Mouse (Mus musculus): ENCODE measurements at regions not wholly inside any gene's neighbourhood (a gene's known extent, or its start where the extent isn't known, plus 50 kb on each side); places are given as distances from the start of the nearest gene placed in this dataset.

DNA sequence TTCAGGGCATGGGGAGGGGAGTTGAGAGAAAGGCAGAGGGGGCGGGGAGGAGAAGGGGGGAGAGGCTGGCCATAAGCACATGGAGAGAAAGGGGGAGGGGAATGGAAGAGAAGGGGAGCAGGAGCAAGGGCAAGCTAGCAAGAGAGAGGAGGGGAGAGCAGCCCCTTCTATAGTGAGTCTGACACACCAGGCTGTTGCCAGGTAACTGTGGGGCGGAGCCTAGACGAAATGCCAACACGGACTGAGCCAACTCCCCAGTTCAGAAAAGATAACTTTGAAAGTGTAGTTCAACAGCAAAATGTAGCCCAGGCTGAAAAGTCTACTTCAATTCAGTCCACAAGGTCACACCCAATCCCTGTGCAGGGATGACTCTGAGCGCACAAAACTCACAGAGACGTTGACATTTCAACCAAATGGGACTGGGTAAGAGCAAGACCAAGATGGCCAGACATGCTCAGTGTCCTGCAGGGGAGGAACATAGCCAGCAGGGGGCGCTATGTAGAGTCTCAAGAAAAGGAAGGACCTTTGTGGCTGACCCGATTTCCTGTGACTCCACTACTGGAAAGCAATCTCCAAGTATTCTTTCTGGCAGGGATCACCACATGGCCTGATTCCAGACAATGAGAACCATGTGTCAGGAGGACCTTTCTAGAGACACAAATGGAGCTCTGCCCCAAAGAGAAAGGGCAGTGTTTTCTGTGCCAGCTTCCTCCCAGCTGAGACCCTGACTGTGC is 140.7 kb upstream of the Slc35f3 start:
- DNase-seq (ENCODE audit: low spot score in 2 of 2), result no peak
- intact Hi-C loops (cut with DNase I), result no loop called here

DNA sequence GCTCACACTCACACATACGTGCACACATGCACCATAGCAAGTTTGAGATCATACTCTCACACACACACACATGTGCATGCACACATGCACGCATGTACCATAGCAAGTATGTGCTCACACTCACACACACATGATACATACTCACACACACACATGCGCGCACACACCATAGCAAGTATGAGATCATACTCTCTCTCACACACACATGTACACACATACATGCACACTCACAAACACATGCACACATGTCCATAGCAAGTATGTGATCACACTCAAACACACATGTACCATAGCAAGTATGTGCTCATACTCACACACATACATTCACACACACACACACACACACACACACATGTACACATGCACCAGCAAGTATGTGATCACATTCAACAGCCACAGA is 138.9 kb upstream of the Slc35f3 start:
- intact Hi-C loops (cut with DNase I), result no loop called here
- no peak for DNase-seq (ENCODE audit: low spot score in 2 of 2)

DNA sequence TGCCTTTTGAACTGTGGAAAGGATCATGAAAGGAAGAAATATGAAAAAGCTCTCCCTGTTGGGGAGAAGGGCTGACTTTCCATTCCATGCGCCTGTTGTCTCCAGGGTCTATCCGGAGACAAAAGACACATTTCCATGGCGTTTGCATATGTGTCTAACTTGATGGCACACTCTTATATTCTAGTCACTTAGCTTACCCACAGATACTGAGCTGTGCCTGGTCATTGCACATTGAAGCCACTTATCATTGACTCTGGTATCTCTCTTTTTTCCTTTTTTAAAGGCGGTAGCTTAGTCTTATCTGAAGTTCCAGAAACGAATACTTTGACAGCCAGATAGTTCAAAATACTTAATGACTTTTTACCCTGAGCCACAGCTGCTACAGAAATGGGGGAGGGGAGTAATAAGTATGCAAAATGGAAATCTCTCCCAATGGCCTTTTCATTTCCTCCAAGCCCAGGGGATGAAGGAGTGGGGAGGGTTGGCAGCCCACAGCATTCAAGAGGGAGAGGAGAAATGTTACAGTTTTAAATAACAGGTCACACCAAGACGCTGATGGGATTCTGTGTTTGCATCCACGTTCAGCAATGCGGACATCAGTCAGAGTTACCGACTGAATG is 137.9 kb upstream of the Slc35f3 start:
- DNase-seq (ENCODE audit: low spot score in 2 of 2), result no peak
- intact Hi-C loops (cut with DNase I), result no loop called here

- intact Hi-C loops (cut with DNase I), result loop anchor here (1.0 kb wide), 1 partner anchor 204 kb away; no protein-coding TSS in a partner anchor
- peak; percentile 72 to 92 for DNase-seq (ENCODE audit: low spot score in 2 of 2)
Observed at GRCm38 (mm10) chr8:126162748-126163371, 135.5 kb upstream of the Slc35f3 start.

DNA sequence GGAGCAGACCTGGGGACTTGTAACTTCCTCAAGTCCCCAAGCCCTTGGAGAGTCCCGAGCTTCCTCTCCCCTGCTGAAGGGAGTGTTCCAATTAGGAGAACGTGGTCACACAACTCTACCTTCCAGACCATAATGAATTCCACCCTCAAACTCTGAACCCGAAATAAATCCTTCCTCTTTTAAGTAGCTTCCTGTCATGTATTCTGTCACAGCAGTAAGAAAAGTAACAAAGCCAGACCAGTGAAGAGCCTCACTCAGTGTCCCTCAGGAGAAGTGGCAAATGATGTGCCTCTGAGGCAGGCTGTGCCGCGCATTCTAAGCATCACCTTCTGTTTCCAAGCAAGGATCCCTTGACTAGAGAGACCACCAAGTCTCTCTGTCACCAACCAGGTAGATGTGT is 134.4 kb upstream of the Slc35f3 start:
- intact Hi-C loops (cut with DNase I), result loop anchor here (1.0 to 2.0 kb wide), 2 partner anchors 49 to 205 kb away; no protein-coding TSS in a partner anchor
- peak in 1 of 2 experiments; percentile 64 for DNase-seq (ENCODE audit: low spot score in 2 of 2)

DNA sequence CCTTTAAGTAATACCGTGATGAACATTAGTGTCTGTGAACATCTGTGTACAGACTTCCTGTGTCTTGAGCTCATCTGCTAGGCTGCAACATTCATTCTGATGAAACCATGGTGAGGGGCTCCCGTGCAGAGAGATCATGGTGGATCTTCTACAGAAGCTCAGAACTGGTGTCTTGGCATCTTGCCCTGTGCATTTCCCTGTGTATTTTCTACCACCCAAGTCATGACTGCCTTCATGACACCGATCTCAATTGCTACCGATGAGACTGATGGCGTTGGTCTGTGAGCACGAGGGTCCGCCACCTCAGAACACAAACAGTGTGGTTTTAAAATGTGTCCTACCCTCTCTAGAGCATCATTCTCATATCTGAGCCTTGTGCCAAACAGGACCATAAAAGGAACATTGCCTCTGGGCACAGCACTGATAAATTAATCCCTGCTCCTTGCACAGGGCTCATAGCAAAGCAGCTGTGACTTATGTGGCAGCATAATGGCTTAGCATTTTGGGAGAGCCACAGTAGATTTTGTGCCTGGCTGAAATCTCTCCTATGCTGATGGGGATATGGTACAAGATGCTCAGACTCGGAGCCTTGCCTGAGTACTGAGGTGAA is 132.8 kb upstream of the Slc35f3 start:
- intact Hi-C loops (cut with DNase I), result loop anchor here (2.0 kb wide), 1 partner anchor 47 kb away; no protein-coding TSS in a partner anchor

DNA sequence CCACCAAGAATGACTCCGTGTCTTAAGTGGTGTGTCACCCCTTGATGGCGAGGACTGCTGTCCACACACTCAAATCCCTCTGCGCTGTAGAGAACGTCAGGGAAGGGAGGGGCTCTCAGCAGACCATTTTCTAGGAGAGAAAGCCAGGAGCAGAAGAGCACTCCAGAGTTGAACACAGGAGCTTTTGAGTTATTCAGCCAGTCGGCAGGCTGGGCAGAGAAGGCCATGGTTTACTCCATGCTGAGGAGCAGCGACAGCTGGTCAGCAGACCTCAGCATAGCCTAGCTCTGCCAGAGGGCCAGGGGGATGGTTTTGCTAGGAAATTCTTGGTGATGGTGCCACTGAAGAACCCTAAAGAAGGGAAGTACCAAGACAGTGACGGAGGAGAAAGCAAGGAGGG is 132.0 kb upstream of the Slc35f3 start:
- intact Hi-C loops (cut with DNase I), result no loop called here
- DNase-seq (ENCODE audit: low spot score in 2 of 2), result no peak

More for the DNA sequence above, 132.8 kb upstream of the Slc35f3 start:
- DNase-seq (ENCODE audit: low spot score in 2 of 2), result no peak

GRCm38 (mm10) chr8:126174451-126174850 is 123.9 kb upstream of the Slc35f3 start:
- intact Hi-C loops (cut with DNase I), result no loop called here
- DNase-seq (ENCODE audit: low spot score in 2 of 2), result no peak

GRCm38 (mm10) chr8:126176305-126176704 is 122.1 kb upstream of the Slc35f3 start:
- DNase-seq (ENCODE audit: low spot score in 2 of 2), result no peak
- intact Hi-C loops (cut with DNase I), result no loop called here

DNA sequence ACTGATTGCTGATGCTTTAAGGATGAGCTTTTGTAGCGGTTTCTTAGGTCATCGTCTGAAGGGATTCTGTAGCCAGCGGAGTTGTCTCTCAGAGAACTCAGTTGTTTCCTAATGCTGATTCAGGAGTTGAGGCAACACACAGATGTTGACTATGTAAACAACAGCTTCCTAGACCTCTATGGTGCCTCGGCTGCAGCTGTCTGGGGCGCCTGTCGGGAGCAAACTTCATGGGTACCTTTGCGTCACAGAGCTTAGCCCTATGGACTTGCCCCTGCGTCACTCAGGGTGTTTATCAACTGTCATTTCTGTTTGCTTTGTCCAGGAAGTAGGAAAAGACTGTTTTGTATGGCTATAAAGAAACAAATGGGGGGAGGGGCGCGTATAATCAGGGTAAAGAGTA is 120.5 kb upstream of the Slc35f3 start:
- intact Hi-C loops (cut with DNase I), result no loop called here
- no peak for DNase-seq (ENCODE audit: low spot score in 2 of 2)

GRCm38 (mm10) chr8:126188741-126189285 is 109.5 kb upstream of the Slc35f3 start:
- intact Hi-C loops (cut with DNase I), result no loop called here
- DNase-seq (ENCODE audit: low spot score in 2 of 2), result no peak

DNA sequence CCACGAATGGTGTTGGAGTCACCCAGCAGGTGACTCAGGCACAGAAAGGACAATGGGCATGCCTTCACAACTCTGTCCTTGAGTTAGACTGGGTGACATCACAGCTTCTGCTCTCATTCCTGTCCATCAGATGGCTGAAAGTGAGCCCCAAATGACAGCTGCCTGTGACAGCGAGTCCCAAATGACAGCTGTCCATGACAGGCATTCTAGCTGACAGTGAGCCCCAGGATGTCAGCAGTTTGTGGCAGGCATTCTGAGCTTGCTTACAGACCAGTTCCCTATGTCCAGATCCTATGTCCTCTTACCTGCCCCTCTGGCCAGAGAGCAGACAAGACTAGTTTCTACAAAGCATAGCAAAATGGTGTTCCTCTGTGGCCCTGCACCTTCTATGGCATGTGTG is 102.7 kb upstream of the Slc35f3 start:
- no peak for DNase-seq (ENCODE audit: low spot score in 2 of 2)
- intact Hi-C loops (cut with DNase I), result no loop called here

DNA sequence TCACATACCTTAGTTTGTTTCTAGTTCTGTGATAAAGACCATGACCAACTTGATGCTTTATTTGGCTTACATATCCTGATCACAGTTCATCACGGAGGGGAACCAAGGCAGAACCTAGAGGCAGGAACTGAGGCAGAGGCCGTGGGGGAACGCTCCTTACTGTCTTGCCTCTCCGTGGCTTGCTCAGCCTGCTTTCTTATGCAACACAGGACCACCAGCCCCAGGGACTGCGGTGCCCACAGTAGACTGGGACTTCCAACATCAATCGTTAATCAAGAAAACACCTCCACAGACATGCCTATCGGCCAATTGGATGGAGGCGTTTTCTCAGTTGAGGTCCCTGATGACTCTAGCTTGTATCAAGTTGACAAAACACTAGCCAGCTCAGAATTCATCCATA is 87.8 kb upstream of the Slc35f3 start:
- intact Hi-C loops (cut with DNase I), result no loop called here
- DNase-seq (ENCODE audit: low spot score in 2 of 2), result no peak

DNA sequence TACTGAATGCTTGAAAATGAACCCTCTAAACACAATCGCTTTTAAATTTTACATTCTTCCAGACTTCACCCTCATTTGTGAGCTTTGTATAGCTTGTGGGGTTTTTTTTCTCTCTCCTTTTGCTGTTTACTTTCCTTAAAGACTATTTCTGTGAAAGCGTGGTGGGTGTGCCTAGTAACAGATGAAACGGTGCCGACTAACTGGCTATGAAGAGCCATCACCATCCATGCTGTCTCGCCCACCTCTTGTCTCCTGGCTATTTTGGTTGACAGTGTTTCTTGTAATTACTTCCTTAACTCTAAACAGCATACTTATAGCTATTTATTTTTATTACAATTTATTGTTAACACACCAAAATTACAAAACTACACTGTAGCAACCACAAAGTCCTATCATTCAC is 85.6 kb upstream of the Slc35f3 start:
- peak; percentile 55 to 81 for DNase-seq (ENCODE audit: low spot score in 2 of 2)
- intact Hi-C loops (cut with DNase I), result loop anchor here (2.0 kb wide), 1 partner anchor 48 kb away; no protein-coding TSS in a partner anchor

GRCm38 (mm10) chr8:126214571-126214970 is 83.8 kb upstream of the Slc35f3 start:
- intact Hi-C loops (cut with DNase I), result no loop called here
- no peak for DNase-seq (ENCODE audit: low spot score in 2 of 2)

DNA sequence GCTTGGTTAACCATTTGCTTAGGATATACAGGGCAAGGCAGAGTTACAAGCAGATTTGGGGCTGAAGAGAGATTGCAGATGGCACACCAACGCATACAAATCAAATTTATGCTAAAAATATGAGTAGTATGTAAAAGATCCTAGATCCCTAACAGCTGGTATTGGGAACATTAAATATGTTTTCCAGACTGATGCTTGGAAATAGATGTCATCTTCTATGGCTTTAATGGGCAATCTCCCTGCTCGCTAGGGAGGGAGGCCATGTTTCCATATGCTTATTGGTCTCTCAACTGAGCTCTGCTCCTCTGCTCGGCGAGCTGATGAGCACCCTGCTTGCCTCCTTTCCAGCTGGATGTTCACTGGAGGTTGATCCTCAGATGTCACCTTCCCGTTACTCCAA is 82.0 kb upstream of the Slc35f3 start:
- intact Hi-C loops (cut with DNase I), result no loop called here
- DNase-seq (ENCODE audit: low spot score in 2 of 2), result peak in 1 of 2 experiments; percentile 57

DNA sequence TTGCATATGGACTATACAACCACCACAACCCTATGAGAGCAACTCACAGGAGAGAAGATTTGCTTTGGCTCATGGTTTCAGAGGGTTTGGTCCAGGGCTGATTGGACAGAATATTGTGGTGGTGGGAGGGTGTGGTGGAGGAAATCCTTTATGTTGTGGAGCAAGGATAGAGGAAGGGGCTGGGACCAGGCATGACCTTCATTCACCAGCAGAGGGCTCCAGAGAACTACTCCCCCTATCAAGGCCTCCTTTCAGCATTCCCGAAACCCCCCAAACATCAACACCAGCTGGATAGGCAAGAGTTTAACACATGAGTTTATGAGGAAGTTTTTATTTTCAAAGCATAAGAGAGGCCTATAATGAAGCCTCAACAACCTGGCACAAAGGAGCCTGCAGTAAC is 76.7 kb upstream of the Slc35f3 start:
- DNase-seq (ENCODE audit: low spot score in 2 of 2), result no peak
- intact Hi-C loops (cut with DNase I), result no loop called here

DNA sequence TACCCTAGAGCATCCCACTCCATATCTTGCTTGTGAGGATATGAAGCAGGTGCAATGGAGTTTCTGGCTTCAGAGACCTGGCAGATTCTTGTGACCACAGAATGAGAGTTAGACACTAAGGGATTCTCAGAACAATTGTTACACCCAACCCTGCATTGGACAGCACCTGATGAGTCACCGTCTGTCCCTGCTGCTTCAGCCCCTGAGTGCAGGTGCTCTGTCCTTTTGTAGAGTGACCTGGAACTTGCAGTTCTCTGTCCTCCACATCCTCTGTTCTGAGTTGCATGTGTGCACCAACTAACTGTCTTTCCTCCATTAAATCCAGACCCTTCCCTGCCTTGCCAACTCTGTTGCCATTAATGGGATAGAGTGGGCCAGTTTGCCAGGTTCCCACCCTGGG is 66.6 kb upstream of the Slc35f3 start:
- no peak for DNase-seq (ENCODE audit: low spot score in 2 of 2)
- intact Hi-C loops (cut with DNase I), result no loop called here

DNA sequence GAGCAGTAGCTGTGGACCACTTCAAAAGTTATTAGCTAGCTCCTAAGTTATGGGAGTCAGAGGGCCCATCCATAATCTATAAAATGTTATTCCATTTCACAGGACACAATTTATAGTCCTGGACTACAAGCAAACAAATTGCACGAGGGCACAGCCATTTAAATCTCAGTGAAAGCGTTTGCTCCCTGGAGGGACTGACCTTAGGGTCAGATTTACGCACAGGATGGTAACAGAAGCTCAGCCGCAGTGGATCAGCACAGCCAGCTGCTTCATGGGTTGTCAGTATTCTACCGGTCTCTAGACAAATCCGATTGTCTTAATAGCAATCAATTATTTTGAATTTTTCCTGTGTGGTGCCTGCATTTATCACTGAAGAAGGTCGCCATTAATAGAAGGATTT is 65.8 kb upstream of the Slc35f3 start:
- no peak for DNase-seq (ENCODE audit: low spot score in 2 of 2)
- intact Hi-C loops (cut with DNase I), result no loop called here

GRCm38 (mm10) chr8:126239684-126240083 is 58.7 kb upstream of the Slc35f3 start:
- DNase-seq (ENCODE audit: low spot score in 2 of 2), result no peak
- intact Hi-C loops (cut with DNase I), result no loop called here

Measured in left cerebral cortex, postnatal 25 days (tissue).